7 mouse cellular contexts compared by ENCODE assay signal in genomic region chr9:72192051-72192952, GRCm38 (mm10).
DNase-seq lines count a peak whose midpoint lies in the region; ATAC-seq and TF ChIP-seq lines count a peak whose summit lies in the region.

No protein-coding gene starts in this region.

- H3K4me3 ChIP-seq in E14TG2a.4 (replicated peaks; ENCODE audit: low read length), result no peak overlapping the region
- no peak overlapping the region for H3K4me3 ChIP-seq in lung, postnatal 0 days (ENCODE audit: low read depth, low read length)
- no peak overlapping the region for H3K4me3 ChIP-seq in small intestine, adult 2 months (ENCODE audit: low read depth, low read length)

- peak; percentile 76 to 80 for DNase-seq in B cell, adult 2 months
- peak; percentile 75 for DNase-seq in cerebellum, adult 11-12 months
- DNase-seq in forelimb bud, embryonic 11.5 days (ENCODE audit: low read depth, low spot score), result peak; percentile 25
- peak; percentile 70 for DNase-seq in kidney, postnatal 14 days
- DNase-seq in lung, postnatal 0 days (ENCODE audit: low spot score), result peak; percentile 78

- H3K9ac ChIP-seq in lung, postnatal 0 days (replicated peaks; ENCODE audit: low read depth), result no peak overlapping the region

- no peak for TF ChIP-seq EP300 in lung, postnatal 0 days (IDR thresholded peaks at IDR 0.05)

- H3K27ac ChIP-seq in lung, postnatal 0 days (ENCODE audit: low read length), result no peak overlapping the region
- no peak overlapping the region for H3K27ac ChIP-seq in small intestine, adult 2 months (ENCODE audit: insufficient read depth, low read depth, low read length)

- no peaks in the 10 kb centered on the region for H3K36me3 ChIP-seq in E14TG2a.4 (ENCODE audit: insufficient read depth, low read length)
- no peaks in the 10 kb centered on the region for H3K36me3 ChIP-seq in lung, postnatal 0 days (ENCODE audit: insufficient read depth, low read length)
- no peaks in the 10 kb centered on the region for H3K36me3 ChIP-seq in small intestine, adult 2 months (ENCODE audit: control insufficient read depth, insufficient read depth, low read length)

- H3K4me2 ChIP-seq in lung, postnatal 0 days (replicated peaks; ENCODE audit: low read depth, low read length), result no peak overlapping the region

- H3K27me3 ChIP-seq in E14TG2a.4 (ENCODE audit: insufficient read depth, low read length), result no peaks in the 10 kb centered on the region; the same call in 1 of the 2 replicates
- H3K27me3 ChIP-seq in lung, postnatal 0 days (replicated peaks; ENCODE audit: insufficient read depth, low read length), result no peaks in the 10 kb centered on the region
- H3K27me3 ChIP-seq in small intestine, adult 2 months (ENCODE audit: control insufficient read depth, insufficient read depth, low read length), result no peaks in the 10 kb centered on the region

- peaks cover 5% of the 10 kb centered on the region for H3K4me1 ChIP-seq in E14TG2a.4 (replicated peaks; ENCODE audit: low read depth, low read length)
- no peaks in the 10 kb centered on the region; the same call in 1 of the 2 replicates for H3K4me1 ChIP-seq in lung, postnatal 0 days (ENCODE audit: insufficient read depth, low read depth, low read length)
- no peaks in the 10 kb centered on the region for H3K4me1 ChIP-seq in small intestine, adult 2 months (ENCODE audit: control insufficient read depth, insufficient read depth, insufficient read length, low read length)

- TF ChIP-seq CTCF in E14TG2a.4 (conservative IDR thresholded peaks at IDR 0.05; ENCODE audit: low read length), result peak; percentile 39
- TF ChIP-seq CTCF in lung, postnatal 0 days (IDR thresholded peaks at IDR 0.05), result peak; percentile 93
- TF ChIP-seq CTCF in small intestine, adult 2 months (IDR thresholded peaks at IDR 0.05; ENCODE audit: extremely low read depth, insufficient read length, insufficient replicate concordance, low read depth, low read length), result peak; percentile 59; the same call in 1 of the 2 replicates

- H3K9me3 ChIP-seq in E14TG2a.4 (ENCODE audit: low read length), result no peaks in the 10 kb centered on the region
- no peaks in the 10 kb centered on the region for H3K9me3 ChIP-seq in lung, postnatal 0 days (ENCODE audit: low read length)

- 42% methylated on average over 8 of the region's 8 CpGs for WGBS in lung, postnatal 0 days
- WGBS in small intestine, adult 2 months, result 45% methylated on average over 8 of the region's 8 CpGs

- peak; percentile 79 for ATAC-seq in lung, postnatal 0 days

- no peak for TF ChIP-seq POLR2A in small intestine, adult 2 months (IDR thresholded peaks at IDR 0.05; ENCODE audit: low read depth, low read length)

Comparison
In these comparisons a context has a peak if more than half of its experiments do, and no peak if none do; other contexts are left out.
1. DNase-seq: peak in every context shown above with its lines; median percentile 78 in B cell, adult 2 months; 78 in lung, postnatal 0 days; 75 in cerebellum, adult 11-12 months; 70 in kidney, postnatal 14 days; 25 in forelimb bud, embryonic 11.5 days.
2. CTCF ChIP-seq: peak in every context shown above with its lines; median percentile 93 in lung, postnatal 0 days; 59 in small intestine, adult 2 months; 39 in E14TG2a.4.